Mouse (Mus musculus) left cerebral cortex, postnatal 4 days (tissue): ENCODE measurements around the gene Kcnq1. TPM values are rescaled to one million over a fixed set of nuclear protein-coding genes. Genes with fewer than 3 reads are reported as not detected.
A peak's percentile ranks its signal among the peaks of the same experiment; 100 is the strongest.

Experiments used
- DNase-seq: peaks from one replicate; pipeline ENCODE4 v3.0.0-alpha.2; 2022
- intact Hi-C: fragments of 180-260 bp; cut with DNase I; formaldehyde crosslinking; loops from one replicate; pipeline ENCODE4 v1.15.1; 2025
- total RNA-seq, 2 experiments: library from RNA; stranded (reverse); gene quantifications; 2 replicates each; pipeline ENCODE4 v1.2.3; 2021

Gene Kcnq1
- total RNA-seq, 2 experiments from 2014 or later: 1.1 to 1.5 TPM

DNA sequence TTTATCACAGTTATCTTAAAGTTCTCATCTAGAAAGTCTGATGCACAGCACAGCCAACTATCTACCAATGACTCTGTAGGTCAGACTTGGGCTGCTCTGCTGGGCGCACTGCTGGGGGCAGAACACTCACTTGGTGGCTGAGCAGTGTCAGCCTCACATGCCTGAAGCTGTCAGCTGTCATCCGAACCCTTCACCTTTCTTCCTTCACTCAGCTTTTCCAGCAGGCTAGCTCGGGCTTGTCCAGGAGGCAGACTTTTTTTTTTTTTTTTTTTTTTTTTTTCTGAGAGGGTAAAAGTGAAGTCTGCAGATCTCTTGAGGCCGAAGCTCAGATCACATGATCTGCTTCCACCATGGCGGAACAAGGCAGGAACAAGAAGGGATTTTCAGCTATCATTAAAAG, 249.7 kb downstream of the Kcnq1 start:
- intact Hi-C loops: no loop called here
- DNase-seq: no peak

DNA sequence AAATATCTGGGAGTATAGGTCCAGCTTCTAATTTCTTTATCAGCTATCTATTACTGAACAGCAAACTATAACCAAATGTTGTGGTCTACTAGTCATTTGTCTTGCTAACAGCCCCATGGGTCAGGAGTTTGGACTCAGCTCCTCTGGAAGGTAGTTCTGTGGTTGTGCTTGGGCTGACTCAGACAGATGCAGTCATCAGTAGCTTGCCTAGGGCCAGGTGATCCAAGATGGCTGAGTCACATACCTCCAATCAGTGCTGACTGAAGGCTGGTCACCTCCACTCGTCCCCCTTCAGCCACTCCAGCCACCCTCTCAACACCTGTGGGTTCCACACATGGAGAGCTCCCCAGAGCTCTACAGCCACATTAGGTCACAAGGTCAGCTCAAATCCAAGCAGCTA, 250.9 kb downstream of the Kcnq1 start:
- intact Hi-C loops: no loop called here
- no peak for DNase-seq

DNA sequence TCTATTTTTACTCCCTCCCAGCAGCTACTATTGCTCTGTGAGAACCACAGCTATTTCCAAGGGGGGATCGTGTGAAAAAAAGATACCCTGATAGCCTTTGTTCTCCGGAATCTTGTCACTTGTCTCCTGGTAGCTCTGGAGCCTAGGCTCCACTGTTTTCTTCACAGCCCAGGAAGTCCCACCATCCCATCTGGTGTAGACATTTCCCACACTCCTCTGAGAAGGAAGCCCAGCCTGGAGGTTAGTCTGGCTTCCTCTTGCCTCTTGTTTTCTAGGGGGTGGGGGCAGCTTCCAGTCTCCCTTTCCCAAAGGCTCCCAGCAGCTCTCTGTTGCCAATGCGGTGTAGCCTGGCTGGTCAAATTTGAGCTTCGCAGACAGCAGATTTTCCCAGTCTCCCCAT, 251.7 kb downstream of the Kcnq1 start:
- DNase-seq: no peak
- intact Hi-C loops: no loop called here

DNA sequence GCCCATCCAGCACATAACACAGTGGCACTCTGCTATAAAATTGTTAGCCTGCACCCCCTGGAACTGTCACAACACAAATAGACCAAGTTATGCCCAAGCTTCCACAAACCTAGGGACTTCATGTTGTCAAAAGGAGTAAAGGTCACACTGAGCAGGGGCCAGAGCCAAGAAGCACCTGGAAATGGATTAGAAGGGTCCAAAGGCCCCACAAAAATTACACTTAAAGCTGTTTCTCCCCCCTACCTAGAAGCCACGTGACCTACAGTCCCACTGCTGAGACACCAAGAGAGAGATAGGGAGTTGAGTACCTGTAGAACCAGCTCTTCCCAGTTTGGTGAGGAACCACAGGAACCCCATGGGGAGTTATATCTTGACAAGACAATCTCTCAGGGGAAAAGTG, 253.6 kb downstream of the Kcnq1 start:
- intact Hi-C loops: no loop called here
- DNase-seq: no peak

DNA sequence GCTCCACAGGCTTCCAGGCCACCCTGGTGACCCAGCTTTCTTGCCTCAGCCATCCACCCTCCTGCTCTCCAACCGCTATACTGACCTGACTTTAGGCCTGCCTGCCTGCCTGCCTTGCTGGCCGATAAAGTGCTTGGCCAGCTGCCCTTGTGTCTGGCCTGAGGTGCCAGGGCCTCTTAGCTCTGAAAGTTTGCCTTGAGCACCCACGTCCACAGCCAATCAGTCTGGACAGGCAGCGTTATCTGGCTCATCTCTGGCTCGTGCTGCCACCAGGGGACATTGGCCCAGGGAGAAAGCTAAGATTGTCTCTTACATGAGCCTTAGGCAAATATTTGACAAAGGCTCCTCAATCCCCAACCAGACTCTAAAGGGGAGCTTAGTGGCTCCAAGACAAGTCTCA, 254.6 kb downstream of the Kcnq1 start:
- DNase-seq: no peak
- intact Hi-C loops: no loop called here

DNA sequence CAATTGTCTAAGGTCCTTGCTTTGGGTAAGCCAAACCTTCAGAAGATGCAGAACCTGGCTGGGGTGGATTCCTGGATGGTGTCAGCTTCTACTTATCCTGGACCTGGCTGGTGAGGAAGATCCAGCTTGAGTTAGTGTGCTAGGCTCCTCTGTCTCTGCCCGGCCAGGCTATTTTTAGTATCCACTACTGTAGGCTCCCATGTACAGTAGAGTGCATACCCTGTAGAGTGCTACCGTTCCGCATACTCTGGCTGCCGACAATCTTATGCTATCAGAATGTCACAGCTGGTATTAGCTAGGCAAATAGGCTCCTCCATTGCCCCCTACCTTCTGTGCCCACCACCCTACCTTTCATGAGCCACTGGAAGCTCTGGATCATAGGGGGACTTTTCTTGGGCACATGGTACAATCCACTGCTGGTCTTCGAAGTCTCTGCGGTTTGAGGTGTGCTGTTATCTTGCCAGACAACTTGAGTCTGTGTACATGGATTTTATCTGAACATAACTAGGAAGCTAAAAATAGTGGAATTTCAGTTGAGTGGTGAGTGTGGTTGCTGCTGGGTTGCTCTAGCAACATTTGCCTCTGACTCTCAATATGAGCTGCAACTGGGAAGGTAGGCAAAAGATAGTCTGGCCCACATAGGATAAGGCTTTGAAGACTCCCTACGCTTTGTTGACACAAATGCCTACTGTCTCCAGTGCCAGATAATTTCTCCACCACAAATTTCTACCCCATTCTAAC, 258.1 kb downstream of the Kcnq1 start:
- intact Hi-C loops: no loop called here
- no peak for DNase-seq

DNA sequence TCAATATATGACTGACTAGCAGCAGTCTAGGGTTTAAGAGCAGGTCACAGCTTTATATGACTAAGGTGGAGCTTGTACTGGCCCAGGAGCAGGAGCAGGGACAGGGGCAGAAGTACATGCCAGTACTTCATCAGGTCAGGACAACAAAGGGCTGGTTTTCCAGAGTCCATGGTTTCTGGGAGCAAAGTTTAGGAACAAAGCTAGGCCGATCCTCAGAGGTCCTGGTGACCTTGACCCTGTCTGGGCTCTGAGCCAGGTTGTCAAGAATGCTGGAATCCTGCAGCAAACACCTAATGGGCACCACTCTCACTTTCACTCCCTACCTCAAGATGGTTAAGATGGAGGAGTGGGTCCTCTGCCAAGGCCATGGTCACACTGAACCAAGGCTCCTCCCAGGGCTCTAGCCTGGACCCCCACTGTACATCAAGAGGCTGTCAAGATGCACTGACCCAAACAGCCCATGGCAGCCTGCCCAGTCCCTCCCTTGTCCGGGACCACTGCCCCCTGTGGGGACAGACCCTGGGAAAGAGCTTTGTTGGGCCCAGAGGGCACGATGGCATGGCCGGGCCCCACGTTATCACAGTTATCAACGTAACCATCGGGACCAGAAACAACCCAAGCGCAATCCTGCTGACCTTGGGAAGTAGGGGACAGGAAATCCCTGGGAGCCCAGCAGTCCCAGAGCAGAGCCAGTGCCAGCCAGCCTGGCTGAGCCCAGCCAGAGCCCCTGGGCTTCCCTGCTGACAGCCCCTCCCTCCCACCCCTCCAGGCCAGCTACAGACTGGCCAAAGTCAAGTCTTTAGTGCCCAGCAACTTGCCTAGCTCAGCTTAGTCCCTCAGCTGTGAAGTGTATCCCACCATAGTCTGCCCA, 259.0 kb downstream of the Kcnq1 start:
- peak; percentile 36 for DNase-seq
- intact Hi-C loops: no loop called here

DNA sequence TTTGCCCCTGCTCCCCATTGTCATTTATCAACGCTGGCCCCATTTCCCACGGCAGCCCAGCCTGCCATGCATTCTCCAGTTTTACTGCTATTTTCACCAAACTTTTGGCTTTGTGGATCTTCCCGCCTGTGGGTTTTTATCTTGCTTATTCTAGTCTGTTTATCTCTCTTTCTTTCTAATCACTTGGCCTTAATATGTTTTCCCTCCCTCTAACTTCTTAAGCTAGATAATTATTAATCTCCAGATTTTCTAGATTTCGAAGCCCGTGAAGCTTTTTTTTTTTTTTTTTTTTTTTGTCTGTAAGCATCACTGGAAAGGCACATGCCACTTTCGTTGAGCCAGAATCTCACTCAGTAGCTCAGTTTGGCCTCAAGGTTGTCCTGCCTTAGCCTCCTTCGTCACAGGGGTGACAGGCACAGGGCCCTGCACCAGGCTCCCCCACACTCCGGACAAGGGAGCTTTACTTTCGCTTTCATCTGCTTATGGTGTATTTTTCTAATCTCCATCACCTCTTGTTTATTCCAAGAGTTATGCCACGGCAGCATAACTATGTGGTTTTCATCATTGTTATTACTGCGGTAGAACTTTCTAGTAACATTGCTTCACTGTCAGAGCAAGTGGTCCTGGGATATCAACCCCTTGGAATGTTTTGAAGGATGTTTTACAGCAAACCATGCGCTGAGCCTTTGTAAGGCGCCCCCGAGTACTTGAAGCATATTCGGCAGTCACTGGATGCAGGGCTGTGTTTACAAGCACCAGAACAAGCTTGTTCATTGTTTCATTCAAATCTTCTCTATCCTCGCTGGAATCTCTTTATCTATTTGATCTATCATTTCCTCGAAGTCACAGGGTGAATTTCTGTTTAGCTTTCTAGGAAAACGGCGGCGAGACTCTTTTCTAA, 261.5 kb downstream of the Kcnq1 start:
- intact Hi-C loops: no loop called here
- DNase-seq: no peak

DNA sequence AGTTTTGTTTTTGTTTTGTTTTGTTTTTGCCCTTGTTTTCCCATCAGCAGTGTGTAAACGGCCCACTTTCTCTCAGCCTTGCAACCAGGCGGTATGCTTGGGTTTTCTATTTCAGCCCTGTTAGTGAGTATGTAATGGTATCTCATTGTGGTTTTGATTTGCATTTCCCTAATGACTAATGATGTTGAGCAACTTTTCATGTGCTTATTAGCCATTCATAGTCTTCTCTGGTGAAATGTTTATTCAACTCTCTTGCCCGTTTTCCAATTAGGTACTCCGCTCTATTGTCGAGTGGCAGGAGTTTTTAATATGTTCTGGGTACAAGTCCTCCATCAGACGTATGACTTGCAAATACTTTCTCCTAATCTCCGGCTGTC, 262.1 kb downstream of the Kcnq1 start:
- intact Hi-C loops: no loop called here
- no peak for DNase-seq

DNA sequence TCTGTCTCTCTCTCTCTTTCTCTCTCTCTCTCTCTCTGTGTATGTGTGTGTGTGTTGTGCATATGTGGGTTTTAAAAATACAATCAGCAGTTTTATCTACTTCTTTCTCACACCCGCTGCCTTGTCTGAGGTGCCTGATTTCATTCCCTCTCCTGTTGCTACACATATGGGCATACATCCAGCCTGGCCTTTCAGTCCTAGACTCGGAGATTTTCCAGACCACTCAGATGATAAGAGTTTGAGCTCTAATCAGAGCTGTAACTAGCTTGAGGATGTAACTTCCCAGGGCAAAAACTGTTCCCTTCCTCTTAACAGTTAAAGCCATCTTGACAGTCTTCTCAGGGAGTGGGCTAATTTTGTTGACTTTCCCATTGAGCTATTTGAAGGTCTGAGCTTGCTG, 265.2 kb downstream of the Kcnq1 start:
- intact Hi-C loops: no loop called here
- DNase-seq: no peak

DNA sequence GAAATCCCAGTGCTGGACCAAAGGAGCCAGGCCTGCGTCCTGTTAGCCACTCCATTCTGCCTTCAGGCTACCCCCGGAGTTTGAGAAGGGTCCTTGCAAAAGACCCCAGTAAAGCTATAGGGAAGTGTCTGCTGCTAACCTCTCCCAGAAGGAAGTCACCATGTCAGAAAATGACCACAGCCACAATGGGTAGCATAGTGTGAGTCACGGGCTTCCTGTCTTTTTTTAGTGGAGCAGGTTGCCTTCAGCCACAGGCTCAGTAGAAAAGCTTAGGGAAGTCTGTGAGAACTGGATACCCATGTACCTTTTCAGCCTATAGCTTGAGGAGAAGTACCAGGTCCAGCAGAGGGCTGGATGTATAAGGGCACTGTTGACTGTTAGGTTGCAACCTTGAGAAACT, 267.1 kb downstream of the Kcnq1 start:
- no peak for DNase-seq
- intact Hi-C loops: no loop called here

DNA sequence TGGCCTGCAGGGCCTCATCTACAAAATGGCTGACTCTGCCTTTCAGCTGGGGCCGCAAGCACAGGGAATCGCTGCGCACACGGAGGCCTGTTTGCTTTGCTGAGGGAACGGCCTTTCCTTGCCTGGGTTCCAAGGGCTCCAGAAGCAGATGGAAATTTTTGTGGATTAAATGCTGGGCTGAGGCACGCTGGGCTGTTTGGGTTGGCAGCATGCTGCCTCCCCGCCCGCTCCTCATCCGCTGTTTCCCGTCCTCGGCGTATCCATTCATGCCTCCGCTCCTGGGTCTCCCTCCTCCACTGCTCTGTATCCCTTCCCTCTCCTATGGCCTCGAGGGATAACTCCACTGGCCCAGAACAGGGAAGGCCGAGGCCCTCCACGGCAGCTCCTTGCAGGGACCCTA, 269.8 kb downstream of the Kcnq1 start:
- intact Hi-C loops: no loop called here

DNA sequence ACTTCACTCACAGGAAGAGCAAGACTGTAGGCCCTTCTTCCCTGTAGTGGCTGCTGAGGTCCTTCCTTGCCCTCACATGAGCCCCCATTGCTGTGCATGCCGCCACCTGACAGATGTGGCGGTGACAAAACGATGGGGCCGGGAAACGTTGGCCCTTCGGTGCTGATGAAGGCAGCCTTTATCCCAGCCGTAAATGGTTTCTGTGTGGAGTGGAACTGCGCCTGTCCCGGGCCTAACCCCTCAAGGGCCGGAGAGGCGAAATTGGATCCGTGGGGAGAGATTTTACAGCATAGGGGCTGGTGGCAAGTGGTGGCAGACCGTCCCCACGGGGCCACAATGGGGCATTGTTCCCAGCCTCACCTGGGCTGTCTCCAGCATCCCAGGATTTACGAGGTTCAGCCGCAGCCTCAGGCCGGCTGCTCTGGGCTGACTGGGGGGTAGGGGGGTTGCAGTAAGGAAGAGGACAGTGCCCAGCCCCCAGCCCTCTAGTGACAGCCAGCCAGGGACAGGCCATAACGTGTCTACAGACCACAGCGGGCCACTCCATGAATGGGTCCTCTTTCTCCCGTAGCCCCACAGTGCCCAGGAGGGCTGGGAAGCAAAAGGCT, 274.4 kb downstream of the Kcnq1 start:
- intact Hi-C loops: no loop called here
- no peak for DNase-seq

More for the DNA sequence above, 269.8 kb downstream of the Kcnq1 start:
- no peak for DNase-seq

DNA sequence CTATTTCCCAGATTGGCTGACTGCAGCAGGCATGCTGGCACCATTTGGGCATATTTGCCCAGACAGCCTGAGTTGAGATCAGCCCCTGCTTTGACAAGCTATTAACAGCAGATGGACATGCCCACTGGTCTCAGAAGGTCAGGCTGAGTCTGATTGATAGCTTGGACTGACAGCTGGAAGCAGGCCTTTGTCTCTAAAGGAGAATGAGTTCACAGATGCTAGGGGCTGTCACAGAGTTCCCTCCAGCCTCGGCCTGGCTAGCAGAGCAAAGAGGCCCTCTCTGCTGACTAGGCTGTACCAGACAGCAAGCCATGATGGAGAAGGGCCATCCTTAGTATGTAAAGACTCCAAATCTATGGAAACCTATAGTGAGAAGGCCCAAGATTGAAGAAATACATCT, 280.5 kb downstream of the Kcnq1 start:
- DNase-seq: no peak
- intact Hi-C loops: no loop called here

DNA sequence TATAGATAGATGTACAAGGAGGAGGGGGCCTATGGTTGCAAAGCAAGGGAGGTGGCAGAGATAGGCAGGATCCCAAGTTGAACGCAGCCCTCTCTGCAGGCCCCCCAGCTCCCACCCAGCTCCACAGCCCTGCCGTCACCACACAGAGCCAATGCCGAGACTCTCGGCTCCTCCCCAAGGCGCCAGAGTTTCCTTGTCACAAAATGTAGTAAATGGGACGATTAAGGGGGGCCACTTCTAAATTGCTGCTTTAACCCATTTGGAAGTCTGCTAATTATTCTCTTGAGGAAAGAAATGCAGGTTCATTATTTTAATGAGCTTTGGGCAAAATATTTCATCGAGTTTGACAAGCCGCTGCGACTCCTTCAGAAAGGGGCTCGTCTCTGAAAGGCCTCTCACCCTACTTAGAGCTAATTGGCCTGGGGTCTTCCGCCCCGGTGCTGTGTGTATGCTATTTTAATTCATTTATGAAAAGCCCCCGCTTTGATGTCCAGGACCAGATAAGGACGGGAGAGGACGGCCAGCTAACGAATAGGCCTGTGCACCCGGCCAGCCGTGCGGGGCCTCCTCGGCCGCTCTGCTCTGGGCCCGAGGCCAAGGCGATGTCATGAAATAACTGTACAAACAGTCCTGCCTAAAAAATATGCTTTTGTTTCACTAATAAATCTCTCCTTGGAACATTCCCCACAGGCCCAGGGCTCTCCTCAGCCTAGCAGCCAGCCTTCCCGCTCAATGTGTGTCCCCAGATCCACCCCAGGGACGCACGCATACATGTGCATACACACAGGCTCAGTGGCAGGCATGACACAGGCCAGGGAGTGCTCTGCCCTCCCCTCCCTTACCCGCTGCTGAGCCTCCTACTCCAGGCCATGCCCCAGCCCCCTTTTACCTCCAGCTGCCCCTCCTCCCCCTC, 282.9 kb downstream of the Kcnq1 start:
- intact Hi-C loops: no loop called here
- DNase-seq: peak; percentile 59

DNA sequence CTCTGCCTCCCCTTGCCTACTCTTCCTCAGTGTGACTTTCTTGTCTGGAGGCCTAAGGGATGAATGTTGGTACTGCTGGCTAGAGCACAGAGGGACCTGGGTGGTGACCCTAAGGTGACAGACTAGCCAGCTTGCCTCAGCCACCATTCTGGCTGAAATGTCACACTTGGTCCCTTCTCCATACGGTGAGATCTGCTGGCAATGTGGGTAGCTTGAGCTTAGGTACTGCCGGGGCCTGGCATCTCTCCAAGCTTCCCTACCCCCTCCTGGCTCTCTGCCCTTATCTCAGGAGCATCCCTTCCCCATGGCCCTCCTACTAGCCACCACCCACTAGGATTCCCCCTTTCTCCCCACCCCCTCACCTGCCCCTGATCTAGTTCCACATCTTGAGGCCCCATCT, 283.7 kb downstream of the Kcnq1 start:
- DNase-seq: peak; percentile 87
- intact Hi-C loops: no loop called here

DNA sequence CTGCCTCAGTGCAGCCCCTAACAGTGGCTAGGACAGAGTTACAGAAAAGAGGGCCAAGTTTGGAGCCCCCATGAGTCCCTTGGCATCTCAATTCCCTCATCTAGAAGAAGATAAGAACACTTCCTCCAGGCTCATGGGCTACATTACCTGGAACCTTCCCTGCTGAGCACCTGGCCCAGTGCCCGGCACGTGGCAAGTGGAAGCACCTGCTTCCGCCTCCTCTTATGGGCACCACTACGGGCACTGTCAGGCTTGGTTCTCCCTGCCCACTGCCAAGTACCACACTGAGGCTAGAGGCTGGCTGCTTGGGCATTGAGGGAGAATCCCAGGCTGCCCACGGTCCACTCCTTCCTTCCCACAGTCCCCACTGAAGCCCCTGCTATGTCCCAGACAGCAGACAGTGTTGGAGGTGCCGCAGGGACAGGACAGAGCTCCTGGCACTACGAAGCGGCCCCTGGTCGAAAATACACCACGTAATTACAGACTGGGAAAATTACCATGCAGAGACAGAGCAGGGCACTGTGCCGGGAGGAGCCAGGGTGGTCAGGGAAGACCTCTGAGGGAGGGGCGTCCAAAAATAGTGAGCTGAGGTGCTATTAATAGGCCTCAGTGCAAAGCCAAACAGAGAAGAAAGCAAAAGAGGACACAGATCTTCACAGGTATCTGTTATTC, 284.3 kb downstream of the Kcnq1 start:
- intact Hi-C loops: no loop called here
- peak; percentile 86 for DNase-seq

DNA sequence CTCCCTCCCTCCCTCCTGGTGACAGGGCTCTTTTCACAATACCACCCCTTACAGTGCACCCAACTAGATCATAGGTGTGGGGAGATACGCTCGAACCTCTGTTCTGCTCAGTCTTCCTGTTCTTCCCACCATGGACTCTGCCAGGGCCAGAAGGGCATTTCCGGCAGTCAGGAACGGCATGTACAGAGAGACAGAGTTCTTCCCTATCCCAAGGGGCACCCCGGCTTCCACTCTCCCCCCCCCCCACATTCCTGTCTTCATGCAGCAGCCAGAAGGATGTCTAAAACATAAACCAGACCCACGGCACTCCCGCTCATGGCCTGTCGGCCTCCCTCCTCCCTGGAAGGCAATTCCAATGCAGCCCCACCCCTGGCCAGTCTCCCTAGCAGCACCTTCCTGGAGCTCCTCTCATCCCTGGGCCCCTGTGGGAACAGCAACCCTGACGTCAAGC, 289.0 kb downstream of the Kcnq1 start:
- DNase-seq: no peak
- intact Hi-C loops: no loop called here

DNA sequence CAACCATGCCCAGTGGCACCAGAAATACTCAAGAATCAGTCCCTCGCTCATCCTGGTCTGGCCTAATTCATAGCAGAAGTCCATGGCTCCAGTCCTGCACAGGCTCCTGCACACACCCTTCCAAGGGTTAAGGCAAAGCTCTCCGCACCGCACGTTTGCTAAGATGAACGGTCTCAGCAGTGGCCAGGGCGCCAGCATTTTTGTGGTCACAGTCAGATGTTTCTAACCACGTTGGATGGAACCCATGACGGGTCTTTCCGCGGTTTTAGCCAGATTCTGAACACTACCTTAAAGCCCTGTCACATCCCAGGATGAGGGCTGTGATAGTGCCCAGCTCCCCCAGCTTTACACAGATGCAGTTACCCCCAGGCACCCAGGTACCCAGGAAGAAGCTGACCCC, 293.6 kb downstream of the Kcnq1 start:
- intact Hi-C loops: no loop called here
- no peak for DNase-seq
